Mouse (Mus musculus): ENCODE measurements around the gene Ptpru.
"Not testable (repeated sequence)": the region's sequence is repeated elsewhere in the genome, so short reads cannot be mapped to it uniquely, and the experiment has no call there.

The Ptpru gene

GRCm38 (mm10) chr4:131833971-131834609 lies 4.0 kb downstream of the Ptpru start:
- peak; percentile 90 for DNase-seq

- DNase-seq: peak; percentile 81
These were observed 5.2 kb downstream of the Ptpru start for GRCm38 (mm10) chr4:131832759-131833407.

- no peak for DNase-seq
These were observed 6.5 kb downstream of the Ptpru start for GRCm38 (mm10) chr4:131831546-131832045.

- no peak for DNase-seq
These were observed 9.0 kb downstream of the Ptpru start for GRCm38 (mm10) chr4:131829123-131829522.

GRCm38 (mm10) chr4:131826905-131827304 lies 11.2 kb downstream of the Ptpru start:
- DNase-seq: no peak

- DNase-seq: peak; percentile 93
These were observed 12.3 kb downstream of the Ptpru start for GRCm38 (mm10) chr4:131825830-131826229.

GRCm38 (mm10) chr4:131824939-131825338 lies 13.1 kb downstream of the Ptpru start:
- DNase-seq: no peak

- DNase-seq: no peak
These were observed 15.5 kb downstream of the Ptpru start for GRCm38 (mm10) chr4:131822583-131822982.

- no peak for DNase-seq
These were observed 16.8 kb downstream of the Ptpru start for GRCm38 (mm10) chr4:131821161-131821731.

GRCm38 (mm10) chr4:131818926-131819325 lies 19.2 kb downstream of the Ptpru start:
- DNase-seq: no peak

- DNase-seq: no peak
These were observed 22.3 kb downstream of the Ptpru start for GRCm38 (mm10) chr4:131815774-131816173.

- DNase-seq: no peak
These were observed 23.2 kb downstream of the Ptpru start for GRCm38 (mm10) chr4:131814869-131815268.

GRCm38 (mm10) chr4:131813798-131814197 lies 24.3 kb downstream of the Ptpru start:
- DNase-seq: no peak

GRCm38 (mm10) chr4:131812458-131812857 lies 25.6 kb downstream of the Ptpru start:
- DNase-seq: no peak

- no peak for DNase-seq
These were observed 32.8 kb downstream of the Ptpru start for GRCm38 (mm10) chr4:131805255-131805654.

- not testable (repeated sequence) for DNase-seq
These were observed 33.4 kb downstream of the Ptpru start for GRCm38 (mm10) chr4:131804732-131805131.

GRCm38 (mm10) chr4:131803846-131804245 lies 34.2 kb downstream of the Ptpru start:
- no peak for DNase-seq

GRCm38 (mm10) chr4:131798968-131799367 lies 39.1 kb downstream of the Ptpru start:
- DNase-seq: no peak

- no peak for DNase-seq
These were observed 40.2 kb downstream of the Ptpru start for GRCm38 (mm10) chr4:131797920-131798319.

- DNase-seq: peak; percentile 96
These were observed 40.6 kb downstream of the Ptpru start for GRCm38 (mm10) chr4:131797483-131797882.

- peak; percentile 93 for DNase-seq
These were observed 41.6 kb downstream of the Ptpru start for GRCm38 (mm10) chr4:131796312-131797080.

- DNase-seq: no peak
These were observed 51.3 kb downstream of the Ptpru start for GRCm38 (mm10) chr4:131786800-131787199.

GRCm38 (mm10) chr4:131784034-131784433 lies 54.1 kb downstream of the Ptpru start:
- no peak for DNase-seq
